ENCODE assay signal across 10 mouse cellular contexts in the genomic region with DNA sequence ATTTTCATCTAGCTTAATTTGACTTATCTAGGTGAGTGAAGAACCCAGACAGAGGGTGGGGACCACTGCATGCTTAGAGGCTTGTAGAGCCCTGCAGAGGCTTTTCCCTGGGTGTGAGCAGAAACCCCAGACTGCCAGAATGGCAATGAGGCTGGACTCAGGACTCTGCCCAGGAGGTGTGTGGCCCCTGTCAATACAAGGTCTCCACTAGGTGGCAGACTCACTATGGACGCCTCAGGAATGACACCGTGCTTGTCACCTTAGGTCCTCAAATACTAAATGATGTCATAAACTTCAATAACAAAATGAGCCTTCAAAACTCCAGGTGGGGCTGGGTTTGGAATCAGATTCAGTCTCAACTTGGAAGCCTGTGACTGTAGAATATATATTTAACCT. TPM values are rescaled to one million over a fixed set of nuclear protein-coding genes. Genes with fewer than 3 reads are reported as not detected.
A peak's percentile ranks its signal among the peaks of the same experiment; 100 is the strongest.
DNase-seq lines count a peak whose midpoint lies in the region; ATAC-seq and TF ChIP-seq lines count a peak whose summit lies in the region.
"Had no signal": no experiment of that assay in that cellular context is flagged by ENCODE, and none has a peak within 500 bp of the region (broad histone marks: within the 10 kb centered on the region; RNA-seq: fewer than 3 reads in every experiment).

No protein-coding gene starts in this region.

- TF ChIP-seq CTCF in cerebellum, adult 2 months (IDR thresholded peaks at IDR 0.05; ENCODE audit: borderline replicate concordance, insufficient read depth, low read depth, low read length): peak; percentile 41; the same call in 1 of the 2 replicates

- no peak overlapping the region for H3K9ac ChIP-seq in kidney, embryonic 14.5 days (ENCODE audit: low read depth, low read length)
- H3K9ac ChIP-seq: hindbrain, embryonic 15.5 days; stomach, embryonic 15.5 days had no signal

- no peak for TF ChIP-seq POLR2A in cerebellum, adult 2 months (IDR thresholded peaks at IDR 0.05; ENCODE audit: borderline replicate concordance, insufficient read depth, low read length)

- DNase-seq in cerebellum, adult 2 months: peak in 1 of 2 experiments; percentile 8
- DNase-seq in cerebellum, adult 9-10 months: no peak
- DNase-seq in 3134 (ENCODE audit: extremely low read depth, insufficient read length, low spot score) (peak; percentile 13), adipocyte (ENCODE audit: low spot score) (peak; percentile 22)
- no peak for DNase-seq in frontal cortex, postnatal 25 days (ENCODE audit: low spot score in 2 of 2)

- no peaks in the 10 kb centered on the region for H3K36me3 ChIP-seq in kidney, embryonic 14.5 days (ENCODE audit: control insufficient read depth, insufficient read depth, low read length)
- H3K36me3 ChIP-seq: hindbrain, embryonic 15.5 days; stomach, embryonic 15.5 days had no signal

- no peaks in the 10 kb centered on the region; the same call in 1 of the 2 replicates for H3K4me1 ChIP-seq in cerebellum, adult 2 months (ENCODE audit: control insufficient read depth, insufficient read depth, low read length)
- H3K4me1 ChIP-seq in kidney, embryonic 14.5 days (ENCODE audit: control insufficient read depth, insufficient read depth, low read length): peaks cover 9% of the 10 kb centered on the region; the same call in 1 of the 2 replicates
- H3K4me1 ChIP-seq: hindbrain, embryonic 15.5 days; stomach, embryonic 15.5 days had no signal

- H3K4me2 ChIP-seq in kidney, embryonic 14.5 days (replicated peaks; ENCODE audit: low read depth, low read length): no peak overlapping the region
- H3K4me2 ChIP-seq: hindbrain, embryonic 15.5 days; stomach, embryonic 15.5 days had no signal

- H3K4me3 ChIP-seq in cerebellum, adult 2 months (replicated peaks; ENCODE audit: insufficient read depth, low read depth, low read length): no peak overlapping the region
- no peak overlapping the region for H3K4me3 ChIP-seq in kidney, embryonic 14.5 days (ENCODE audit: low read length)
- H3K4me3 ChIP-seq: hindbrain, embryonic 15.5 days; stomach, embryonic 15.5 days had no signal

- H3K27me3 ChIP-seq in cerebellum, adult 2 months (ENCODE audit: control insufficient read depth, insufficient read depth, low read length): no peaks in the 10 kb centered on the region
- H3K27me3 ChIP-seq in kidney, embryonic 14.5 days (ENCODE audit: control insufficient read depth, insufficient read depth, low read length): no peaks in the 10 kb centered on the region
- H3K27me3 ChIP-seq: hindbrain, embryonic 15.5 days; stomach, embryonic 15.5 days had no signal

- 46% methylated on average over 2 of the region's 2 CpGs for WGBS in cerebellum, adult 2 months
- WGBS in kidney, embryonic 14.5 days: 51% methylated on average over 2 of the region's 2 CpGs

- H3K9me3 ChIP-seq in kidney, embryonic 14.5 days (ENCODE audit: control insufficient read depth, low read length): no peaks in the 10 kb centered on the region
- H3K9me3 ChIP-seq: hindbrain, embryonic 15.5 days; stomach, embryonic 15.5 days had no signal

- peak; percentile 16; the same call in 1 of the 2 replicates for ATAC-seq in kidney, embryonic 14.5 days (ENCODE audit: low FRiP score, low TSS enrichment)
- ATAC-seq in megakaryocyte-erythroid progenitor cell, adult 5-6 weeks (replicated peaks; ENCODE audit: low FRiP score, low TSS enrichment, poor library complexity, severe bottlenecking): peak; percentile 81
- ATAC-seq in inflammation-experienced regulatory T-cells, adult 6 months: no peak

- H3K27ac ChIP-seq in cerebellum, adult 2 months (ENCODE audit: insufficient read depth, low read length): no peak overlapping the region
- H3K27ac ChIP-seq in kidney, embryonic 14.5 days (ENCODE audit: low read depth, low read length): no peak overlapping the region
- H3K27ac ChIP-seq: hindbrain, embryonic 15.5 days; stomach, embryonic 15.5 days had no signal

RNA-seq across cellular contexts. Expression of a gene that starts 19.9 kb away (rescaled TPM):
- polyA plus RNA-seq in cerebellum, adult 2 months (2012; rRNA removed): not detected in 2 replicates
- polyA plus RNA-seq in kidney, embryonic 14.5 days (2014; fragmentation: Nextera tagmentation; extraction: Ambion mirVana): not detected in 2 replicates
- total RNA-seq in megakaryocyte-erythroid progenitor cell, adult 5-6 weeks (2014; fragmentation: Nextera tagmentation): not detected in 2 replicates
- not detected in 2 replicates for total RNA-seq in megakaryocyte-erythroid progenitor cell, adult 5-6 weeks (2017)
- not detected for polyA plus RNA-seq in inflammation-experienced regulatory T-cells, adult 6 months (2017; shearing (Covaris generic))
- polyA plus RNA-seq: hindbrain, embryonic 15.5 days; stomach, embryonic 15.5 days had no signal

RNA-seq across cellular contexts. Expression of a gene that starts 36.4 kb away (rescaled TPM):
- polyA plus RNA-seq in cerebellum, adult 2 months (2012; rRNA removed): 54.6 and 58.3 TPM in 2 replicates
- polyA plus RNA-seq in kidney, embryonic 14.5 days (2014; fragmentation: Nextera tagmentation; extraction: Ambion mirVana): 102 and 136 TPM in 2 replicates
- 97.5 and 115 TPM in 2 replicates for total RNA-seq in megakaryocyte-erythroid progenitor cell, adult 5-6 weeks (2014; fragmentation: Nextera tagmentation)
- 55.5 and 76.5 TPM in 2 replicates for total RNA-seq in megakaryocyte-erythroid progenitor cell, adult 5-6 weeks (2017)
- 10 to 100 TPM; 56.1 to 84.9 (median 71.0) TPM for polyA plus RNA-seq in inflammation-experienced regulatory T-cells, adult 6 months (2017; shearing (Covaris generic))

RNA-seq across cellular contexts. Expression of a gene that starts 36.7 kb away (rescaled TPM):
- 25.3 and 31.5 TPM in 2 replicates for polyA plus RNA-seq in cerebellum, adult 2 months (2012; rRNA removed)
- polyA plus RNA-seq in kidney, embryonic 14.5 days (2014; fragmentation: Nextera tagmentation; extraction: Ambion mirVana): 29.1 and 33.6 TPM in 2 replicates
- 15.0 and 34.8 TPM in 2 replicates for total RNA-seq in megakaryocyte-erythroid progenitor cell, adult 5-6 weeks (2014; fragmentation: Nextera tagmentation)
- total RNA-seq in megakaryocyte-erythroid progenitor cell, adult 5-6 weeks (2017): 28.7 and 54.1 TPM in 2 replicates
- polyA plus RNA-seq in inflammation-experienced regulatory T-cells, adult 6 months (2017; shearing (Covaris generic)): 10 to 100 TPM; 10.3 to 29.2 (median 28.4) TPM

RNA-seq across cellular contexts. Expression of a gene that starts 37.7 kb away (rescaled TPM):
- polyA plus RNA-seq in cerebellum, adult 2 months (2012; rRNA removed): 69.7 and 78.5 TPM in 2 replicates
- 74.8 and 106 TPM in 2 replicates for polyA plus RNA-seq in kidney, embryonic 14.5 days (2014; fragmentation: Nextera tagmentation; extraction: Ambion mirVana)
- 48.1 and 49.3 TPM in 2 replicates for total RNA-seq in megakaryocyte-erythroid progenitor cell, adult 5-6 weeks (2014; fragmentation: Nextera tagmentation)
- total RNA-seq in megakaryocyte-erythroid progenitor cell, adult 5-6 weeks (2017): 51.3 and 68.1 TPM in 2 replicates
- polyA plus RNA-seq in inflammation-experienced regulatory T-cells, adult 6 months (2017; shearing (Covaris generic)): 10 to 100 TPM; 76.2 to 87.7 (median 78.3) TPM

Comparison
In these comparisons a context has a peak if more than half of its experiments do, and no peak if none do; other contexts are left out.
1. DNase-seq: peak in 3134 (single experiment) and adipocyte (single experiment); none in cerebellum, adult 9-10 months (single experiment) and frontal cortex, postnatal 25 days (0 of 2).